Mouse (Mus musculus) ES-Bruce4 (cell line): ENCODE results near the gene Rfk.

Source experiments
- CTCF ChIP-seq: IDR thresholded peaks from one replicate; pipeline ENCODE4 v1.8.1; 2011; ENCODE audit warnings: low read depth, low read length
- EP300 ChIP-seq: IDR thresholded peaks from 2 replicates; pipeline ENCODE4 v1.6.1; 2011; ENCODE audit warnings: low read depth, low read length; ENCODE audit not compliant: insufficient read depth
- POLR2A ChIP-seq: IDR thresholded peaks from one replicate; pipeline ENCODE4 v1.8.1; 2011; ENCODE audit warnings: low read length; ENCODE audit not compliant: insufficient read depth

DNA sequence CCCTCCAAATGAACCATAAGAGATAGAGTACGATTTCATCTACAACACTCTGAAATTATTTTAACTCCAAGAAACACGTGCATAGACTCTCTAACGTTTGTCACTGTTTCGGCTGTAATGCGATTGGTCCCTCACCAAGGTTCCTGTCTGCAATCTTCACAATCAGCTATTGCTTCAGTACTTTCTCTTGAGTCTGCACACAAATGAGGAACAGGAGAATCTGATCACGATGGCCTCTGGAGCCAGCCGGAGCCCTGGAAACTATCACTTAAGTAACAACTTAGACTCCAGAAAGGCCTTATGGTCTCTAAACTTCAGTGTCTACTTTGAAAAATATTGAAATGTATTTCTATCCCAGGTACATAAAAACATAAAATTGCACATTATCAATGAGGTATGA is 49.0 kb upstream of the Rfk start:
- TF ChIP-seq CTCF = no peak
- TF ChIP-seq EP300 = no peak
- no peak for TF ChIP-seq POLR2A
